Mouse (Mus musculus): ENCODE results near the gene Tnf.

Tnf gene

GRCm38 (mm10) chr17:35198946-35199345 is 2.9 kb downstream of the Tnf start:
- no peak for DNase-seq (ENCODE audit: low spot score in 2 of 2)

DNA sequence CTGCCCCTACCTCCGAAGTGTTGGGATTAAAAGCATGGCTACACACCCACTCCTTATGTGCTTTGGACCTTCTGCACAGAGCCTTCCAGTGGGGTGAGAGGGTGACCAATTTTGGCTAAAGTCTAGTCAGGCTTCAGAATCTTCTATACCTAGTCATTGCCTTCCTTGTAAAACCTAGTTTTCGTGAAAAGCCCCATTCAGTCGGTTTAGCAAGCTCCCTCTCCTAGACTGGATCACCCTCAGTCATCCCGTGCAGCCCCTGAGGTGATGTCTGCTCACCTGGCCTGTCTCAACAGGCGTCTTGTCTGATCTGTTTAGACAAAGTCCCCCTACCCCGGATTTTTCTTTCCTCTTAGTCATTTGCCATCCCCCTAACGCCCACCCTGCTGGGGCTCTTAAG is 3.8 kb downstream of the Tnf start:
- DNase-seq (ENCODE audit: low spot score in 2 of 2): no peak

DNA sequence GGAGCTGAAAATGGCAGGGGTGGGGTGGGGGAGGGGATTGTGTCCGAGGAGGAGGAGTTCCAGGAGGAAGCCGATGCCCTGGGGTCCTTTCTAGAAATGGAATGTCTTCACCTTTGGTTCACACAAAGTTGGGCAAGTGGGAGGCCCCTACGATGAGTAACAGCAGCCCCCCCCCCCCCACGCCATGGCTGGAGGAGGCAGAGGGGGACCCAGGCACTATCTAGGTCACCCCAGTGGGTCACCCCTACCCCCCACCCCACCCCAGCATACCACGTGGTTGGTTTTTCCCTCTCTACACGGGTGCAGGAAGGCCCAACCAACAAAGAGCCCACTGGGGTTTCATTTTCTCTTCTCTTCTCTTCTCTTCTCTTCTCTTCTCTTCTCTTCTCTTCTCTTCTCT is 4.7 kb downstream of the Tnf start:
- no peak for DNase-seq (ENCODE audit: low spot score in 2 of 2)

- DNase-seq (ENCODE audit: low spot score in 2 of 2): no peak
Measured at GRCm38 (mm10) chr17:35196321-35196641, 5.5 kb downstream of the Tnf start.

DNA sequence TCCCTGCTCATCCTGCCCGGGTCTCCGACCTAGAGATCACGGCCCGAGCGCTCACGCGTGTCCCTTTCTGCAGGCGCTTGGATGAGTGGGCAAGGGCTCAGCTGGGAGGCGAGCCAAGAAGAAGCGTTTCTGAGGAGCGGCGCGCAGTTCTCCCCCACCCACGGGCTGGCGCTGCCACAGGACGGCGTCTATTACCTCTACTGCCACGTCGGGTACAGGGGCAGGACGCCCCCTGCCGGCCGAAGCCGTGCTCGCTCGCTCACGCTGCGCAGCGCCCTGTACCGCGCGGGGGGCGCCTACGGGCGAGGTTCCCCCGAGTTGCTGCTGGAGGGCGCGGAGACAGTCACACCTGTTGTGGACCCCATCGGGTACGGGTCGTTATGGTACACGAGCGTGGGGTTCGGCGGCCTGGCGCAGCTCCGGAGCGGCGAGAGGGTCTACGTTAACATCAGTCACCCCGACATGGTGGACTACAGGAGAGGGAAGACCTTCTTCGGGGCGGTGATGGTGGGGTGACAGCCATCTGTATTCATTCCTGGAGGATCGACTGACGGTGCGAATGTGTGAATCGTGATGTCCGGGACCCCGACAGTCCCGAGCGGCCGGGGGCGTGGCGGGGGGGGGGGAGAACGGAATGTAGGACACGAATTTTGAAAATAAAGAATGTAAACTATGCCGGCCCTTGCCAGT is 6.0 kb downstream of the Tnf start:
- peak; percentile 85 for DNase-seq (ENCODE audit: low spot score in 2 of 2)

GRCm38 (mm10) chr17:35194844-35195630 is 6.8 kb downstream of the Tnf start:
- no peak for DNase-seq (ENCODE audit: low spot score in 2 of 2)

- DNase-seq (ENCODE audit: low spot score in 2 of 2): no peak
Measured at GRCm38 (mm10) chr17:35193881-35194843, 7.6 kb downstream of the Tnf start, which contains the start of gene Ltb. Gene Ltb (plus strand): TSS chr17:35194439.

GRCm38 (mm10) chr17:35192924-35193323 is 8.9 kb downstream of the Tnf start:
- no peak for DNase-seq (ENCODE audit: low spot score in 2 of 2)

- DNase-seq (ENCODE audit: low spot score in 2 of 2): no peak
Measured at GRCm38 (mm10) chr17:35191723-35192122, 10.1 kb downstream of the Tnf start.

DNA sequence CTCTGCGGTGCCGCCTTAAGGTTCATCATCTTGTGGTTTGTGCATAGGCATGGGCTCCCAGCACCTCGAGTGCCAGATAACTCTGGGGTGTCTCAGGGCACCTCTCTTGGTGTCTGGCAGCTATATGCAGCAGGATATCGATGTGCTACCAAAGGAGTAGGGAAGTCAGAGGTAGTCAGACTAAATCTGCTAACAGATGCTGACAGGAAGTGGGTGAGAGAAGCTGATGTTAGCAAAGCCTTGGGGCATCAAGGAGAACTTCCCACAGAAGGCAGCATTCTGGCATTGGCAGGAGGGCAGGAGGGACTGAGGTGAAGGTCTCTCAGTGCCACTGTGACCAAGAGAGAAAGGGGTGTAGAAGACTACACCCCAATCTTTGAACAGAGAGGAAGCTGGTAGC is 11.7 kb downstream of the Tnf start:
- DNase-seq (ENCODE audit: low spot score in 2 of 2): no peak

DNA sequence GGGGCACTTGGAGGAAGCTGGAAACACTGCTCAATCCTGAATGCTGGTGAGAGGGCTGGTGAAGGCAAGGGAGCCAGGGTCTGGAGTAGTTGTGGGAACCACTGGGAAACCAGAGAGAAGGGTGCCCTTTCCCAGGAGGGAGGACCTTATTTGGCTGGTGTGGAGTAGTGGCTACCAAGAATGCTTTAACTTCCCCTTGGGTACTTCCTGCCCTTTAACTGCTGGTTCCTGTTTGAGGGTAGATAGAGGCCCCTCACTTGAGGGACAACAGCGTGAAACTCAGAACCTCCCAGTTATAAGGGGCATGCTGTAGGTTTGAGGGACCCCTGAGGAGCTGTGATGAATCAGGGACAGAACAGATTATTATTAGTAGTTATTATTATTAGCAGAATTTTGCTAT is 12.6 kb downstream of the Tnf start:
- no peak for DNase-seq (ENCODE audit: low spot score in 2 of 2)

GRCm38 (mm10) chr17:35187959-35188610 is 13.7 kb downstream of the Tnf start, which contains the start of gene Lst1:
Gene Lst1 (minus strand): TSS chr17:35188439.
- DNase-seq (ENCODE audit: low spot score in 2 of 2): no peak

DNA sequence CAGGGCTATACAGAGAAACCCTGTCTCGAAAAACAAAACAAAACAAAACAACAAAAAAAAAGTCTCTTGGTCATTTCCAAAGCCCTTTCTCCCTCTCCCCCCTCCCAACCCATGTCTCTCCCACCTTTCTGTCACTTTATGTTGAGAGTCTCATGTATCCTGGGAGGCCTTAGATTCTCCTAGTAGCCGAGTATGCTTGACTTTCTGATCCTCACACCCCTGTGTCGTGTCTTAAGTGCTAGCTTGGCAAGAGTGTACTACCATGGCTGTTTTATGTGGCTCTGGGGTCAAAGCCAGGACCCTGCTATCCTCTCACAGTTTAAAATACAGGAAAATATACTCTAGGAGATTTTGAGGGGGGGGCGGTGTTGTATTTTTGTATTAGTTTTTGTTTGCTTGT is 14.5 kb downstream of the Tnf start:
- no peak for DNase-seq (ENCODE audit: low spot score in 2 of 2)

DNA sequence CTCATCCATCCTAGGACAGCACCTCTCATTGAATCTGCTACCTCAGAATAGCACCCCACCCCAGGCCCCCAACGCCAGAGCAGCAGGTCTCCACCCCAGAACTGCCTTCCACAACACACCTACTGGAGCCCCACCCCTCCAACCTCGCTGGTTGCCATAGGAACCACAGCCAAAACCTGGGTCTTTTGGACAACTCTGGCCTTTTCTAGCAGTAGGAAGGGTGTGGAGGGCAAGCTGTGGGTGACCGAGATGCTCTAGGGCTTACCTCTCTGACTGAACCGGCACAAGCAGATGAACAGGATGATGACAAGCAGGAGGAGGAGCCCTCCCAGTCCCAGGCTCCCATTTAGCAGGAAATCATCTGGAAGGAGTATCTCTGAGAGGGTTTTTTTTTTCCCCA is 15.1 kb downstream of the Tnf start:
- DNase-seq (ENCODE audit: low spot score in 2 of 2): peak in 1 of 2 experiments; percentile 51

DNA sequence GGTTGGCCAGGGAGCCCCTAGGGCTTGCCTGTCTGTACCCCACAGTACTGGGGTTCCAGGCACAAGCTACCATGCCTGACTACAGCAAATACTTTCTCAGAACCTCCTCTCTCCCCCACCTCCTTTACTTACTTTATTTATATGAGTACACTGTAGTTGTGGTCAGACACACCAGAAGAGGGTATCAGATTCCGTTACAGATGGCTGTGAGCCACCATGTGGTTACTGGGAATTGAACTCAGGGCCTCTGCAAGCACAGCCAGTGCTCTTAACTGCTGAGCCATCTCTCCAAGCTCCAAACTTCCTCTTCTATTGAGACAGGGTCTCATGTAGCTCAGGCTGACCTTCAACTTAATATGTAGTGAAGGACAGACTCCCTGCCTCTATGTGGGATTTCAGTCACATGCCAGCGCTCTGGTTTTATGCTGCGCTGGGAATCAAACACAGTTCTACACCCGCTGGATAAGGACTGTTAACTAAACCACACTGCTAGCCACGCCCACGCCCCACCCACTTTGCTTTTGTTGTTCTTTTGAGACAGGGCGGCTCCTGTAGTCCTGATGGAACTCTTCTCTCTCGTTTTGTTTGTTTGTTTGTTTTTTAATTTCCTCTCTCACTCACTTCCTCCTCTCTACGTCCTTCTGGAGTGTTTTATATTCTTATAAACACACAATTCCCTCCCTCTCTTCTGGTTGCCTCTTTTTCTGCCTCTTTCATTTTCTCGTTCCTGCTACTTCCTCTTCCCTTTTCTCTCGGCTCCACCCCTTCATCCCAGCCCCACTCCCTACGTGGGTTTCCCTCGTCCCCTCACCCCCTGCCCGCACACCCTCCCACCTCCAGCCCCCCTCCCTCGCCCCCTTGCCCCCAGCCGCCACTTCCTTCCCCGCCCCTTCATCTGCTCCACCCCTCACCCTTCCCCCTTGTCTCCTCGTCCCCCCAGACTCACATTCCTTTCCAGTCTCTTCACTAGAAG is 15.9 kb downstream of the Tnf start:
- DNase-seq (ENCODE audit: low spot score in 2 of 2): peak in 1 of 2 experiments; percentile 47

DNA sequence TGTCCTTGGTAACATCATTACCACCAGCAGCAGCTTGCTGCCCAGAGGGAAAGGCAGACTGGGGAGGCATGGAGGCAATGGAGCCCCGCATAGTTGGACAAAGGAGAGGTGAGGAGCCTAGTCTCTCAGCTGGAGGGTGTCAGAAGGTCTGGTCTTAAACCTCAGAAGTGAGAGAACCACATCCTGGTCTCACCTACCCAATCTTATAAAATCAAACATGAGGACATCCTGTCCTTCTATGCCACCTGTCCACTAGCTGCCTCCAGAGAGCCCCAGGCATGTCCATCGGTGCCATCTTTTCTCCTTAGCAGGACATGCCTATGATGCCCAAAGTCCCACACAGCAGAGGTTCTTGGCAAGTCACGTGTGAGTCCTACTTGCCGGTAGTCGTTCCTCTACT is 21.7 kb downstream of the Tnf start:
- DNase-seq (ENCODE audit: low spot score in 2 of 2): no peak

GRCm38 (mm10) chr17:35178528-35178927 is 23.3 kb downstream of the Tnf start:
- DNase-seq (ENCODE audit: low spot score in 2 of 2): no peak

- no peak for DNase-seq (ENCODE audit: low spot score in 2 of 2)
Measured at GRCm38 (mm10) chr17:35175968-35176367, 25.8 kb downstream of the Tnf start, which contains the start of gene Aif1. Gene Aif1 (minus strand): TSS chr17:35176068.

GRCm38 (mm10) chr17:35175382-35175781 is 26.4 kb downstream of the Tnf start:
- no peak for DNase-seq (ENCODE audit: low spot score in 2 of 2)

DNA sequence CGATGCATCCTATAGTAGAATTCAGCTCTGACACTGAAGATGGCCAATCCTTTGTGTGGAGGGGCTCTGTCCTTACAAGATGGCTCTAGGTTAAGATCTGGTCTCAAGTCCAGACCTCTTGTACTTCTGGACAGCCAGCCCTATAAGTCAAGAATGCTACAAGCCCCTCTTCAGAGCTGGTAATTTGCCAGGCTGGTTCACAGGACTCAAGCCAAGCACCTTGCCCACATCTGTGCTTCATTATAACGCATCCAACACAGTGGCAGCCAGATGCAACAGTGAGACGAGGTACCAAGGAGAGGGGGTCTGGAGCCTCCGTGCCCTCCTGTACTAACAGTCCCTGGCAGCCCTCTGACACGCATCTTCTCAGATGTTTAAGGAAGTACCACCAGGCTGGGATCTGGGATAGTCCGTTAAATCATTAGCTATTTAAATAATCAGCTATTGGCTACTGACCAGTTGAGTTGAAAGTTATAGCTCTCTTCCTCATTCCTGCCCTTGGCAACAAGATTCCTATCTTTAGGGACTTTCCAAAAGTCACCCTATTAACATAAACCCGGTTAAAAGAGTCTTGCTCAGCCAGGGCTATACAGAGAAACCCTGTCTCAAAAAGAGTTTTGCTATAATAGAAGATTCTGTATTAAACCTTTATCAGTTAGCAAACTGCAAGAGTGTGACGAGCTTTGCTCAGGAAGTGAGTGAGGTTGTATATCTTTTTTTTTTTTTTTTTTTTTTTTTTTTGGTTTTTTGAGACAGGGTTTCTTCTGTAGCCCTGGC is 27.4 kb downstream of the Tnf start:
- no peak for DNase-seq (ENCODE audit: low spot score in 2 of 2)

Data from right cerebral cortex, postnatal 10 days (tissue).